Mouse (Mus musculus): ENCODE results near the gene Slc25a39.
"Not testable (repeated sequence)": the region's sequence is repeated elsewhere in the genome, so short reads cannot be mapped to it uniquely, and the experiment has no call there.

Gene Slc25a39

DNA sequence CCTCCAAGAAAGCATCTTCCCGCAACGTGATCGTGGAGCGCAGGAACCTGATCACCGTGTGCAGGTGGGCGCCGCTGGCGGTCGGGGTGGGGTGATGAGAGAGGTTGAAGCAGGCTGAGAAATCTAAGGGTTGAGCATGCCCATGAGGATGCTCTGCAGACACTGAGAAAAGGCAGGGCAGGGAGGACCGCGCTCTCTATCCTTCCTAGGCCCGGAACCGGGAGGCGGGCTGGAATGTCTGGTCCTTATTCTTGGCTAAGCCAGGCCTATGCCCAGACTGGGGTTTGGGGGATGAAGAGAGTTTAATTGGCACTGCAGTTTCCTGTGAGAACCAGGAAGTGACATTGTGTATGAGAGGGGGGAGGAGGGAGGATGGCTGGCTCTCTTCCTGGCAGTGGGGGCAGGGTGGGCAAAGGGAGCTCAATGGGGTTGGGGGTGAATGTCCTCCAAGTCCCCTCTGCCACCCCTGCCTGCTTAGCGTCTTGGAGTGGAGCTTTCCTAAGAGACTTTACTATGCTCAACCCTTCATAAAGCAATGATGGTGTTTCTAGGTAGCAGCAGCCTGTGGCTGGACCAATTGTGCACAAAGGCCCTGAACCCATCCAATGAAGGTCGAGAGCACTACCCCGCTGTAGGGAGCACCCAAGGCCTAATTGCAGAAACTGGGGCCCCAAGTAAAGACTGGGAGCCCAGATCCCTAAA lies 13.9 kb downstream of the Slc25a39 start:
- no peak for DNase-seq

DNA sequence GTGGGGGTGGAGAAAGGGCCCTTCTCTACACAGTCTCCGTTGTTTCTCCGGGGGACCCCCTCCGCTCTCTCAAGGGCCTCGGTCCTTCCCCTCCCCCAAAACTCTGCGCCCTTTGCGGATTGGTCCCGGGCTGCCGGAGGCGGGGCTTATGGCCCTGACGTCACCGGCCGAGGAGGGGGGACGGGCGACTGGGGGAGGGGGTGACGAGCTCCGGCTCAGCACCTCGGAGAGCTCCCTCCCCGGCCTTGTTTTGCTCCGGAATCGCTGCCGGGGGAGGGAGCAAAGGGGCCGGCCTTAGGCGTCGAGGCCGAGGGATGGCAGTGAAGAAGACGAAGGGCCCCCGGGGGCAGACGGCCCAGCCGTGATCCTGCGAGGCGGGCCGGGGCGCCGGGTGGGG lies 14.5 kb downstream of the Slc25a39 start, which contains the start of gene Rundc3a:
Gene Rundc3a (plus strand): TSS at position 166 of the 397 bp plus-strand sequence.
- DNase-seq, result peak; percentile 78

- no peak for DNase-seq
Observed at GRCm38 (mm10) chr11:102392441-102393237, 15.1 kb downstream of the Slc25a39 start.

- DNase-seq, result not testable (repeated sequence)
Observed at GRCm38 (mm10) chr11:102389436-102389835, 18.3 kb downstream of the Slc25a39 start.

DNA sequence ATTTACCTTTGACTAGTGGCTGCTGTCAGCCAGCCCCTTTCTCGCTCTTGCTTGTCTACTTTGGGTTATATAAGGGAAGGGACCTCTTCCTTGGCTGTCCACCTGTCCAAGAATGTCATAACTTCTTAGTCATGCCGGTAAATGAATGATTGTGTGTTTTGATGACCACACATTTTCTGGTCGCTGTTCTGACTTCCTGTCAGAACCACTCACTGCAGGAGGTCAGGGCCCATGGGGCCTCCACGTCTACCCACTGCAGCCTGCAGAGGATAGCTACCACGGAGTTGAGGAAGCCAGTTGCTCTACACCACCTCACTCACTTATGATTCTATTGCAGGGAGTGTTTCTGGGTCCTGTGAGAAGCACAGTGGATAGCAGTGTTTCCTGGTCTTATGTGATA lies 21.6 kb downstream of the Slc25a39 start:
- DNase-seq, result no peak

DNA sequence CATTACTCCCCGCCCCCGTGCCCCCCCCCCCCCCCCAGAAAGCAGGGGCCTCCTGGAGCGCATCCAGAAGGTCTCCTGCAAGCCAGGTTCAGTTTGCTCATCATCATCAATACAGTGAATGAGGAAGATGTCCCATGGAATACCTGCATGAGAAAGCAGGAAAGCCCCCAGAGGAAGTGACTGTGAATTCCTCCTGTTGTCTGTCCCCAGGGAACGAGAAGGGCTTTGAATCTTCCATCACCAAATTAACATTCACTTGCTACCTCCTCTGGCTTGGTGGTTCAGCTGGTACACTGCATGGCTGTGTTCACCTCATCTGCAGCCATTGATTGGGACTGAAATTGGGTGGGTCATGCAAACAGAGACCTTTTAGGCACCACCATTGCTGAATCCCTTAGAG lies 22.7 kb downstream of the Slc25a39 start:
- no peak for DNase-seq

GRCm38 (mm10) chr11:102384418-102384817 lies 23.3 kb downstream of the Slc25a39 start:
- no peak for DNase-seq

- DNase-seq, result no peak
Observed at GRCm38 (mm10) chr11:102383365-102384136, 24.2 kb downstream of the Slc25a39 start.

DNA sequence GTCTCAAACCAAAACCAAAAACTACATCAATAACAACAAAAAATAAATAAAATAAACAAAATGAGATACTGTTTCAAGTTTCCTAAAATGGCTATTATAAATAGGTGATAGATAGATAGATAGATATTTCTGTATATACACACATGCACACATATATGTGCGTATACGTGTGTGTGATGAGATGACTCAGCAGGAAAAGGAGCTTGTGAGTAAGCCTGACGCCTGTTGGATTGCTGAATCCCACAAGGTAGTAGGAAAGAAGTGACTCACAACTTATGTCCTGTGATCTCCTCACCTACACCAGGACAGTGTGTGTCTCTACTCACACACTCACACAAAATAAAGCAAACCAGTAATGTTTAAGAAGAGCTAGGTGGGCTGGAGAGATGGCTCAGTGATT lies 25.0 kb downstream of the Slc25a39 start:
- no peak for DNase-seq

DNA sequence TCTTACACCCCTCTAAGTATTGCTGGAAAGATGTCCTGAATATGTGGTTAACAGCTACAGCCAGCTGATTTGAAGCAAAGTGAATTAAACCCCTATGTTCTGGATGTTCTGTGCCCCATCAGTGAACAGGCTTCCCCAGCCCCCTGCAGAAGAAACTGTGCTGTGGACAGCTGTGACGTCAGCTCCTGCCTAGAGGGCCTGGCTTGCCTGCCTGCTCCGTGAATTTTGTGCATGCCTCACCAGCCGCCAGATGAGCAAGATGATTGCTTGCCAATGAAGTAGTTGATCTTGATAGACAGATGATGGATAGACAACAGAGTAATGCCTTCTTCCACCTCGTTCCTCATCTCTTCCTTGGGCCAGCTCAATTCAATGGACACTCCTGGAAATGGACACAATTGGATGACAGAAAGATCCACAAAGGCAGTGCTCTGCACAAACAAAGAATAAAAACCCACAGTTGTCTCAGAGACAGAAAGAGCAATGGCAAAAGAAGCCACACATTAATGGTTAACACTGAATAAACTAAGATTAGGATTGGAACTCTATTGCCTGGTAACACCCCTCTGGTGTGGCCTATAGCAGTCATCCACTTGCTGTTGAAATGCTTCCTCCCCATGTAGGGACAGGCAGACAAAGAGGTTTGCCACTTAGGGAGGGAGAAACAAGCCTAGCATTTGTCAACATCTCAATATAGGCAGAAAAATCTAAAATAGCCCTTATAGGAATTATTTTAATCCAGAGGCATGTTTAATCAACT lies 26.2 kb downstream of the Slc25a39 start:
- DNase-seq, result no peak

DNA sequence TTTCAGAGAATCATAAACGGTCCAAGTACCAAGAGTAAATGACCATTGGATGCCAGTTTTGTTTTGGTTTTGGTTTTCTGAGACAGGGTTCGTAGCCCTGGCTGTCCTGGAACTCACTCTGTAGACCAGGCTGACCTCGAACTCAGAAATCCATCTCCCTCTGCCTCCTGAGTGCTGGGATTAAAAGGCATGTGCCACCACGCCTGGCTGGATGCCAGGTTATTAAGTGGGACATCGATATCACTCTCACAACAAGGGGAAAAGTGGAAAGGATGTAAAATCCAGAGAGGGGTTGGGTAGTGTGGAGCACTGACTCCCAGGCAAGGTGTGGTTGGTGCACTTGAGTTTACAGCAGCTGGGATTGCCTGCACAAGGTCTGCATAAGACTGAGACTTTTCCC lies 27.7 kb downstream of the Slc25a39 start:
- no peak for DNase-seq

- no peak for DNase-seq
Observed at GRCm38 (mm10) chr11:102377186-102377585, 30.6 kb downstream of the Slc25a39 start.

DNA sequence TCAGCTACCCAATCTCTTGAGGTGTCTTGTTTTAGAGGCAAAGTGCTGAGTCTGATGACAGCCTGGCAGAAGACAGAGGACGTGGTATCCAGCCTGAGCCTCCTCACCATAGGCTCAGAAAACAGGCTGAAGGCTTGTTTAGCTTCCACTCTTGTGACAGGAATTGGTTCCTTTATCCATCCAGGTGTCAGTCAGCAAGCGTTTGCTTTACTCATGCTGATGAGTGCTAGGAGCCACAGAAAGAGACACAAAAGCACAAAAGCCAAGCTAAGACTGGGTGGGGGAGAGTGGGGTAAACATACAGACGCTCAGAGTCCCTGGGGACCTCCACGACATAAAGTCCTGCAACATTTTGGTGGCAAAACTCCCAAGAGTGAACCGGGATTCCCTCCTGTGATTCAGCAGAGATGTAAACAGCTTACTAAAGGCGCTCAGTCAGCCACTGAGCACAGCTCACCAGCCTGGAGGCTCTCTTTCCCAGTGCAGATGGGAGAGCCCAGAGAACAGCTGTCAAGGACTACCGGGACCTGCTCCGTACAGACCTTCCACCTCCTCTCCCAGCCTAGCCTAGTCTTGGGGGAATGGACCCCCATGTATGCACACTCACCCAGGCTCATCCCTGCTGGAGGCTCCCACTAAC lies 31.4 kb downstream of the Slc25a39 start:
- DNase-seq, result no peak

GRCm38 (mm10) chr11:102375196-102376173 lies 32.3 kb downstream of the Slc25a39 start:
- peak; percentile 92 for DNase-seq

DNA sequence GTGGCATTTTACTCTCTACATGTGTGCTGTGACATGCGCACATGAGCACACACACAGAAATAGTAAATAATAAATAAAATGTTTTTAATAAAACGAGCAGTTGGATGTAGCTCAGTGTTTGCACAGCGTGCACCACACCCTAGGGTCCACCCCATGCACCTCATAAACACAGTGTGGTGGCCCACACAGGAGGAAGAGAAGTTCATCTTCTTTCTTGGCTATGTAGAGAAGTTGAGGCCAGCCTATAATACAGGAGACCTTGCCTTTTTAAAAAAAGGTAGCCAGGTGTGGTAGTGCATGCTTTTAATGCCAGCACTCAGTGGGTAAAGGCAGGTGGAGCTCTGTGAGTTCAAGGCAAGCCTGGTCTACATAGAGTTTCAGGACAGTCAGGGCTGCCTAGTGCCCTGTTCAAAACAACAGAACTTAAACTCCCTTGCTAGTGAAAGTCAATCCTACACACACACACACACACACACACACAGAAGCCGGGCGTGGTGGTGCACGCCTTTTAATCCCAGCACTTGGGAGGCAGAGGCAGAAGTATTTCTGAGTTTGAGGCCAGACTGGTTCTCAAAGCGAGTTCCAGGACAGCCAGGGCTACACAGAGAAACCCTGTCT lies 33.5 kb downstream of the Slc25a39 start:
- no peak for DNase-seq

- no peak for DNase-seq
Observed at GRCm38 (mm10) chr11:102373646-102374045, 34.1 kb downstream of the Slc25a39 start.

DNA sequence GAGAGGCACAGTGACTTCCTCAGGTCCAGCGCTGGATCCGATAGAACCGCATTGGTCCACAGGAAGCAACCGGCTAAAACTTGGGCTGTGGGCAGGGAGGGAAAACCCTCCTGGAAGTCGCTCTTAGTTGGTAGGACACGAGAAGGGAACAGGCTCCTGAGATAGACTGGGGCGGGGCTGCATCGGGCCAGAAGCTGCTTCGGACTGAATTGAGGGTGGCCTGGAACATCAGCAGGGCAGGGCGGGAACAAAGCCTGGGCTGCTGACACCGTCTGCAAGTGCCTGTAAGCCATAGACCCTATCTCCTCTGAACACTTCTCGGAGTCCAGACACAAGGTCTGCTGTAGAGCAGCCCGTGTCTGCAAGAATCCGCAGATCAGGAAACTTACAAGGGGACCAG lies 34.8 kb downstream of the Slc25a39 start:
- no peak for DNase-seq

- peak; percentile 40 for DNase-seq
Observed at GRCm38 (mm10) chr11:102371926-102372685, 35.6 kb downstream of the Slc25a39 start.

GRCm38 (mm10) chr11:102370285-102370684 lies 37.5 kb downstream of the Slc25a39 start:
- no peak for DNase-seq

DNA sequence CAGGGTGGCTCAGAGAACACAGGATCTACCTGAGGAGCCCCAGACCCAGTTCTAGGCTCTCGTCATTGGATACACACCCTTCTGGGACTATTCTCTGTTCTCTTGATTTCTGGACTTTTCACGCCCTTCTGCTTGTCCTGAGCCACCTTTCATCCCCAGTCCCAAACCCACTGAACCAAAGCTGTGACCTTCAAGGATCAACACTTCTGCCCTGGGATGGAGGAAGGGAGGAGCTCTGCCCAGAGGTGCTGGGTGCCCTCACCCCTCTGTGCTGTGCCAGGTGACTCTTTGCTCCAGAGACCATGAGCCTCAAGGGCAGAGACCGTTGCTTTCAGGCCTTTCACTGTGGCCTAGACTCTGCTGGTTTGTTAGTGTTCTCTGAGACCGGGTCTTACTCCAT lies 38.5 kb downstream of the Slc25a39 start:
- peak; percentile 87 for DNase-seq
